Comparison of ENCODE assay signal across 13 mouse cellular contexts in genomic region chr2:64966893-64967444, GRCm38 (mm10). TPM values are rescaled to one million over a fixed set of nuclear protein-coding genes. Genes with fewer than 3 reads are reported as not detected.
DNase-seq lines count a peak whose midpoint lies in the region; ATAC-seq and TF ChIP-seq lines count a peak whose summit lies in the region.
"Had no signal": no experiment of that assay in that cellular context is flagged by ENCODE, and none has a peak within 500 bp of the region (broad histone marks: within the 10 kb centered on the region; RNA-seq: fewer than 3 reads in every experiment).

No protein-coding gene starts in this region.

- peak overlapping the region; percentile 83 for H3K27ac ChIP-seq in heart, embryonic 13.5 days (replicated peaks)
- peak overlapping the region; percentile 17; the same call in 1 of the 2 replicates for H3K27ac ChIP-seq in left cerebral cortex, adult 2 months
- no peak overlapping the region for H3K27ac ChIP-seq in embryonic facial prominence, embryonic 14.5 days (replicated peaks; ENCODE audit: low read depth, low read length)
- H3K27ac ChIP-seq in forebrain, postnatal 0 days (ENCODE audit: low read depth, low read length) = no peak overlapping the region
- no peak overlapping the region for H3K27ac ChIP-seq in neural tube, embryonic 15.5 days (replicated peaks)
- H3K27ac ChIP-seq: embryonic facial prominence, embryonic 13.5 days had no signal

- no peak overlapping the region for H3K4me2 ChIP-seq in heart, embryonic 13.5 days
- H3K4me2 ChIP-seq in embryonic facial prominence, embryonic 14.5 days (ENCODE audit: low read depth, low read length) = no peak overlapping the region
- H3K4me2 ChIP-seq in forebrain, postnatal 0 days (ENCODE audit: low read depth) = no peak overlapping the region
- H3K4me2 ChIP-seq in neural tube, embryonic 15.5 days = no peak overlapping the region
- H3K4me2 ChIP-seq: embryonic facial prominence, embryonic 13.5 days had no signal

- H3K36me3 ChIP-seq in heart, embryonic 13.5 days = peaks cover 6% of the 10 kb centered on the region; the same call in 1 of the 2 replicates
- H3K36me3 ChIP-seq in embryonic facial prominence, embryonic 14.5 days (ENCODE audit: control insufficient read depth, insufficient read depth, low read length) = no peaks in the 10 kb centered on the region
- H3K36me3 ChIP-seq in forebrain, postnatal 0 days (ENCODE audit: insufficient read depth) = no peaks in the 10 kb centered on the region
- H3K36me3 ChIP-seq in neural tube, embryonic 15.5 days = no peaks in the 10 kb centered on the region
- H3K36me3 ChIP-seq: embryonic facial prominence, embryonic 13.5 days had no signal

- DNase-seq in heart, postnatal 14 days = no peak
- no peak for DNase-seq in left cerebral cortex, adult 2 months (ENCODE audit: extremely low spot score in 1 of 2, low spot score in 2 of 2)
- DNase-seq in left cerebral cortex, adult 18-20 months (ENCODE audit: low spot score in 2 of 2) = no peak
- DNase-seq in embryonic facial prominence, embryonic 14.5 days (ENCODE audit: low spot score) = no peak
- DNase-seq in forebrain, postnatal 0 days = no peak
- DNase-seq: kidney, adult 8-10 months; lung, adult 2 months; thymus, adult 2 months had no signal

- no peak overlapping the region for H3K4me3 ChIP-seq in heart, embryonic 13.5 days
- H3K4me3 ChIP-seq in left cerebral cortex, adult 2 months = no peak overlapping the region
- no peak overlapping the region for H3K4me3 ChIP-seq in embryonic facial prominence, embryonic 14.5 days (ENCODE audit: low read depth, low read length)
- H3K4me3 ChIP-seq in forebrain, postnatal 0 days (ENCODE audit: low read depth, low read length) = no peak overlapping the region
- no peak overlapping the region for H3K4me3 ChIP-seq in neural tube, embryonic 15.5 days (replicated peaks)
- H3K4me3 ChIP-seq: embryonic facial prominence, embryonic 13.5 days had no signal

- no peak overlapping the region for H3K9ac ChIP-seq in heart, embryonic 13.5 days
- no peak overlapping the region for H3K9ac ChIP-seq in embryonic facial prominence, embryonic 14.5 days (ENCODE audit: low read depth, low read length)
- no peak overlapping the region for H3K9ac ChIP-seq in forebrain, postnatal 0 days
- no peak overlapping the region for H3K9ac ChIP-seq in neural tube, embryonic 15.5 days (replicated peaks)
- H3K9ac ChIP-seq: embryonic facial prominence, embryonic 13.5 days had no signal

- no peaks in the 10 kb centered on the region for H3K27me3 ChIP-seq in heart, embryonic 13.5 days (replicated peaks)
- H3K27me3 ChIP-seq in embryonic facial prominence, embryonic 14.5 days (replicated peaks; ENCODE audit: control insufficient read depth, insufficient read depth, low read length) = no peaks in the 10 kb centered on the region
- H3K27me3 ChIP-seq in forebrain, postnatal 0 days (ENCODE audit: insufficient read depth, low read length) = no peaks in the 10 kb centered on the region
- no peaks in the 10 kb centered on the region for H3K27me3 ChIP-seq in neural tube, embryonic 15.5 days (replicated peaks)
- H3K27me3 ChIP-seq: embryonic facial prominence, embryonic 13.5 days had no signal

- no peak for TF ChIP-seq CTCF in left cerebral cortex, adult 2 months (IDR thresholded peaks at IDR 0.05)
- no peak for TF ChIP-seq CTCF in forebrain, postnatal 0 days (IDR thresholded peaks at IDR 0.05; ENCODE audit: low read depth)

- no peaks in the 10 kb centered on the region for H3K9me3 ChIP-seq in heart, embryonic 13.5 days
- no peaks in the 10 kb centered on the region for H3K9me3 ChIP-seq in embryonic facial prominence, embryonic 14.5 days (ENCODE audit: control insufficient read depth, low read length)
- H3K9me3 ChIP-seq in forebrain, postnatal 0 days (ENCODE audit: low read length) = no peaks in the 10 kb centered on the region
- no peaks in the 10 kb centered on the region for H3K9me3 ChIP-seq in neural tube, embryonic 15.5 days (replicated peaks)
- H3K9me3 ChIP-seq: embryonic facial prominence, embryonic 13.5 days had no signal

- 0 out of 2 replicates have a peak, but pooled peaks have one; percentile 30 for ATAC-seq in heart, embryonic 13.5 days (ENCODE audit: extremely low read depth, insufficient number of reproducible peaks, low FRiP score, low TSS enrichment)
- peak; percentile 10; the same call in 1 of the 2 replicates for ATAC-seq in embryonic facial prominence, embryonic 14.5 days (ENCODE audit: low read depth)
- ATAC-seq in forebrain, postnatal 0 days = peak; percentile 10; the same call in 1 of the 2 replicates
- ATAC-seq in neural tube, embryonic 15.5 days (ENCODE audit: low FRiP score) = no peak

- H3K4me1 ChIP-seq in heart, embryonic 13.5 days = peaks cover 42% of the 10 kb centered on the region
- peaks cover 11% of the 10 kb centered on the region for H3K4me1 ChIP-seq in embryonic facial prominence, embryonic 14.5 days (ENCODE audit: control insufficient read depth, insufficient read depth, low read length)
- 0 out of 2 replicates have a peak, but pooled peaks cover 3% of the 10 kb centered on the region for H3K4me1 ChIP-seq in forebrain, postnatal 0 days (ENCODE audit: insufficient read depth)
- peaks cover 3% of the 10 kb centered on the region; the same call in 1 of the 2 replicates for H3K4me1 ChIP-seq in neural tube, embryonic 15.5 days

- 75% methylated on average over 6 of the region's 6 CpGs for WGBS in heart, embryonic 13.5 days
- 75% methylated on average over 6 of the region's 6 CpGs for WGBS in embryonic facial prominence, embryonic 14.5 days
- WGBS in forebrain, postnatal 0 days = 69% methylated on average over 6 of the region's 6 CpGs
- 84% methylated on average over 6 of the region's 6 CpGs for WGBS in neural tube, embryonic 15.5 days

- intact Hi-C loops in heart, postnatal 14 days (cut with DNase I) = no loop called here
- intact Hi-C loops in left cerebral cortex, adult 2 months (cut with DNase I) = loop anchor here (5.0 kb wide), 2 partner anchors 35 to 55 kb away; partner anchors contain the start of gene Grb14

RNA-seq across cellular contexts. Expression of gene Grb14, which starts 57.8 kb away (rescaled TPM):
- 65.6 and 70.2 TPM in 2 replicates for polyA plus RNA-seq in heart, embryonic 13.5 days (2015; fragmentation: Nextera tagmentation; extraction: Ambion mirVana)
- total RNA-seq in heart, postnatal 14 days (2021) = 100 to 1,000 TPM; 148 to 165 TPM
- 10 to 100 TPM; 22.1 to 25.9 TPM for total RNA-seq in left cerebral cortex, adult 2 months (2021)
- total RNA-seq in left cerebral cortex, adult 18-20 months (2021) = 10 to 100 TPM; 20.1 to 23.3 TPM
- 11.6 and 12.0 TPM in 2 replicates for polyA plus RNA-seq in embryonic facial prominence, embryonic 14.5 days (2014; fragmentation: Nextera tagmentation; extraction: Ambion mirVana)
- total RNA-seq in forebrain, postnatal 0 days (2014; rRNA removed) = 19.9 and 23.4 TPM in 2 replicates
- polyA plus RNA-seq in forebrain, postnatal 0 days (2015; fragmentation: Nextera tagmentation; extraction: Ambion mirVana) = 29.9 and 40.3 TPM in 2 replicates
- polyA plus RNA-seq in neural tube, embryonic 15.5 days (2015; fragmentation: Nextera tagmentation; extraction: Ambion mirVana) = 23.2 and 24.8 TPM in 2 replicates
- total RNA-seq: hematopoietic stem cell, adult 5-6 weeks; MEL had no signal

Comparison
In these comparisons a context has a peak if more than half of its experiments do, and no peak if none do; other contexts are left out.
1. H3K27ac ChIP-seq: peak in heart, embryonic 13.5 days (single experiment) and left cerebral cortex, adult 2 months (single experiment); none in embryonic facial prominence, embryonic 14.5 days (single experiment), forebrain, postnatal 0 days (single experiment) and neural tube, embryonic 15.5 days (single experiment).